Mouse (Mus musculus) granulocyte monocyte progenitor cell, adult 5-6 weeks (primary cell): ENCODE measurements around the gene Wfdc6a. TPM values are rescaled to one million over a fixed set of nuclear protein-coding genes. Genes with fewer than 3 reads are reported as not detected.
"Not testable (repeated sequence)": the region's sequence is repeated elsewhere in the genome, so short reads cannot be mapped to it uniquely, and the experiment has no call there.

Experiments
- ATAC-seq: replicated peaks from 2 replicates; pipeline ENCODE4 v1.8.0; 2016; ENCODE audit warnings: mild to moderate bottlenecking, moderate TSS enrichment, inconsistent platforms; ENCODE audit not compliant: poor library complexity, severe bottlenecking
- total RNA-seq, 2 experiments: library from RNA; stranded (forward) in 1 of 2; stranded (reverse) in 1 of 2; fragments of 200-712, 200-1000 nt in 1 of 2; fragments of >200 nt in 1 of 2; fragmentation: Nextera tagmentation in 1 of 2; gene quantifications; 2 replicates each; pipeline ENCODE4 v1.2.3; 2014 to 2017

Wfdc6a gene
- not detected in 2 replicates for total RNA-seq (2014; fragmentation: Nextera tagmentation)
- total RNA-seq (2017), result not detected in 2 replicates

GRCm38 (mm10) chr2:164585025-164585725 lies at the start of gene Wfdc6a:
TSS of gene Wfdc6a (minus strand) at chr2:164585447.
- not testable (repeated sequence) for ATAC-seq

GRCm38 (mm10) chr2:164621775-164622174 lies 36.5 kb upstream of the Wfdc6a start:
- no peak for ATAC-seq

- no peak for ATAC-seq
Measured at GRCm38 (mm10) chr2:164619050-164619449, 33.8 kb upstream of the Wfdc6a start.

GRCm38 (mm10) chr2:164615386-164615785 lies 30.1 kb upstream of the Wfdc6a start:
- ATAC-seq, result no peak

- not testable (repeated sequence) for ATAC-seq
Measured at GRCm38 (mm10) chr2:164613471-164613870, 28.2 kb upstream of the Wfdc6a start, which contains the start of the genes Wfdc6b and Wfdc8. TSS of gene Wfdc6b (plus strand) at chr2:164613522. TSS of gene Wfdc8 (minus strand) at chr2:164613626.

- ATAC-seq, result no peak
Measured at GRCm38 (mm10) chr2:164608781-164609180, 23.5 kb upstream of the Wfdc6a start.

GRCm38 (mm10) chr2:164604411-164604810 lies 19.2 kb upstream of the Wfdc6a start:
- no peak for ATAC-seq

- ATAC-seq, result no peak
Measured at GRCm38 (mm10) chr2:164603482-164603881, 18.2 kb upstream of the Wfdc6a start.

- ATAC-seq, result no peak
Measured at GRCm38 (mm10) chr2:164600179-164600578, 14.9 kb upstream of the Wfdc6a start.

GRCm38 (mm10) chr2:164593494-164593893 lies 8.2 kb upstream of the Wfdc6a start, which contains the start of gene Eppin:
TSS of gene Eppin (minus strand) at chr2:164593594.
- no peak for ATAC-seq

GRCm38 (mm10) chr2:164592014-164592413 lies 6.8 kb upstream of the Wfdc6a start:
- peak; percentile 52 for ATAC-seq

GRCm38 (mm10) chr2:164573359-164573758 lies 11.9 kb downstream of the Wfdc6a start, which contains the start of gene Spint3:
TSS of gene Spint3 (minus strand) at chr2:164573459.
- ATAC-seq, result not testable (repeated sequence)

- ATAC-seq, result peak; percentile 56
Measured at GRCm38 (mm10) chr2:164567460-164567859, 17.8 kb downstream of the Wfdc6a start.

GRCm38 (mm10) chr2:164566997-164567396 lies 18.2 kb downstream of the Wfdc6a start:
- no peak for ATAC-seq

GRCm38 (mm10) chr2:164564346-164564745 lies 20.9 kb downstream of the Wfdc6a start:
- ATAC-seq, result no peak

- peak; percentile 23; the same call in 1 of the 2 replicates for ATAC-seq
Measured at GRCm38 (mm10) chr2:164563339-164564038, 21.8 kb downstream of the Wfdc6a start.

GRCm38 (mm10) chr2:164562391-164563188 lies 22.7 kb downstream of the Wfdc6a start, which contains the start of gene Wfdc2:
TSS of gene Wfdc2 (plus strand) at chr2:164562413.
- no peak for ATAC-seq

GRCm38 (mm10) chr2:164560106-164560505 lies 25.1 kb downstream of the Wfdc6a start:
- ATAC-seq, result no peak

- 0 out of 2 replicates have a peak, but pooled peaks have one; percentile 9 for ATAC-seq
Measured at GRCm38 (mm10) chr2:164558991-164559645, 26.1 kb downstream of the Wfdc6a start.

GRCm38 (mm10) chr2:164558426-164558825 lies 26.8 kb downstream of the Wfdc6a start:
- ATAC-seq, result no peak; the same call in 1 of the 2 replicates
